Mouse (Mus musculus) activated CD4-positive, CD25-positive, alpha-beta regulatory T cell, adult 9 weeks (primary cell): Measurements from ENCODE around the gene Sgsm1. TPM values are rescaled to one million over a fixed set of nuclear protein-coding genes. Genes with fewer than 3 reads are reported as not detected.

Experiments used
- polyA plus RNA-seq: library from polyadenylated mRNA; unstranded; fragments of 100-300 nt; shearing (Covaris generic); gene quantifications from one replicate; pipeline ENCODE4 v1.2.1, GENCODE M21; 2017

The Sgsm1 gene
- polyA plus RNA-seq, result 0.06 TPM

GRCm38 (mm10) chr5:113310377-113311003, at the start of gene Sgsm1:
Gene Sgsm1, minus strand, starts transcription at chr5:113310786.

GRCm38 (mm10) chr5:113357186-113357585, 46.6 kb upstream of the Sgsm1 start, which contains the start of gene Aym1:
Gene Aym1, plus strand, starts transcription at chr5:113357294.

GRCm38 (mm10) chr5:113226632-113227102, 83.9 kb downstream of the Sgsm1 start, which contains the start of gene Tmem211:
Gene Tmem211, plus strand, starts transcription at chr5:113226909.

GRCm38 (mm10) chr5:113221147-113221865, 89.3 kb downstream of the Sgsm1 start, which contains the start of gene 2900026A02Rik:
Gene 2900026A02Rik, minus strand, starts transcription at chr5:113221236.

Other genes starting within 250 kb of the Sgsm1 start
- not detected for gene Crybb2, start 240.7 kb downstream of the Sgsm1 start, polyA plus RNA-seq
- 0.35 TPM for gene Crybb3, start 229.2 kb downstream of the Sgsm1 start, polyA plus RNA-seq
- gene 2900026A02Rik, start 89.5 kb downstream of the Sgsm1 start, polyA plus RNA-seq, result 5.8 TPM
- gene Tmem211, start 83.9 kb downstream of the Sgsm1 start, polyA plus RNA-seq, result not detected
- not detected for gene Aym1, start 46.5 kb upstream of the Sgsm1 start, polyA plus RNA-seq
- gene Wscd2, start 179.5 kb upstream of the Sgsm1 start, polyA plus RNA-seq, result 0.89 TPM